Mouse (Mus musculus): Measurements from ENCODE around the gene Tmem43. TPM values are rescaled to one million over a fixed set of nuclear protein-coding genes. Genes with fewer than 3 reads are reported as not detected.

Tmem43 gene
- total RNA-seq, 1 experiment, result 87.5 TPM

DNA sequence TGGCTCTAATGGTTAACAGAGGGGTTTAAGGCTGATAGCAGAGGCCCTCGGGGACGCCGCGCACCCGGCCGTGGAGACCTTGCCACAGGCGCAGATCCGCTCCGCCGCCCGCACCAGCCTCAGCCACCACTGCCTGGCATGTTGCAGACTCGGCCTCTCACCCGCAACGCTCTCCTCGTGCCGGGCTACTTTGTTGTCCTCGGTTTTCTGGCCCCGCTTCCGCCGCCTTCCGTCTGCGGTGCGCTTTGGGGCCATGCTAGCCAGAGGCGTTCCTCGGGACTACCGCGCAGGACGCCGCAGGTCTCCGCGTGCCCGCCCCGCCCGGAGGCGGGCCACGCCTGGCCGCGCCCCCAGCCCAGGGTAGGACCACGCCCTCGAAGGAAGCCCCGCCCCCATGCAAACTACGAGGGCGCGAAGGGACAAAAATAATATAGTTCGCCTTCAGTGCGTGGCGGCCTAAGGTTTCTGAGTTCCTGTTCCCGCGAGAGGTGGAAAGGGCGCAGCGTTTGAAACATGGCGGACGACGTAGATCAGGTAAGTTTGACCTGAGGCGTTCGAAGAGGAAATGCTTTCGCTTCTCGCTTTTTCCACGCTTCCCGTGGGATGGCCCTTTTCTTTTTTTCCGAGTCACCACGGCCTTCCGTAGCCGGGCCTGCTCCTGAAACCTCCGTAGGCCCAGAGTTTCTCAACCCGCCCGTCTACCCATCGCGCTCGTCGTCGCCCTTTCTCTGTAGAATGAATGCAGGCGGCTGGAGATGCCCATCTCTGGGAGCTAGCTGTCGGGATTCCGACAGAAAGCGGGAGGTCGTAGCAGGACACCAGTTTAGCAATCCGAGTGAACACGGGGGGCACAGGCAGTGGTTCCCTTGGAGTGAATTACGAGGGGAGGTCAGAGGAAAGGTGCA lies 42.3 kb downstream of the Tmem43 start, which contains the start of the genes Xpc and Lsm3:
Gene Xpc (minus strand): TSS at position 344 of the 905 bp plus-strand sequence.
Gene Lsm3 (plus strand): TSS at position 384 of the 905 bp plus-strand sequence.
- peak; percentile 76 for TF ChIP-seq HCFC1 (IDR thresholded peaks at IDR 0.05; ENCODE audit: borderline replicate concordance, insufficient read depth, low read length)
- peak; percentile 99 for TF ChIP-seq CHD2 (IDR thresholded peaks at IDR 0.05; ENCODE audit: low read depth, low read length)
- TF ChIP-seq MAFK (IDR thresholded peaks at IDR 0.05; ENCODE audit: insufficient read depth, low read depth, low read length), result no peak
- Histone ChIP-seq H3K36me3 (ENCODE audit: control insufficient read depth, insufficient read depth, low read length, poor library complexity, severe bottlenecking) (peaks cover 16% of the 10 kb centered on the region), H3K27ac (ENCODE audit: insufficient read depth, low read depth, low read length, poor library complexity, severe bottlenecking) (peak within 1 kb of the TSS; percentile 63; the same call in 1 of the 2 replicates), H3K4me3 (ENCODE audit: insufficient read depth in 1 of 2, low read depth in 1 of 2, low read length in 2 of 2, poor library complexity in 1 of 2, severe bottlenecking in 1 of 2) (peak within 1 kb of the TSS; percentile 90 to 94), H3K4me1 (ENCODE audit: control insufficient read depth in 2 of 2, insufficient read depth in 2 of 2, low read length in 2 of 2, poor library complexity in 1 of 2) (peaks cover 2 to 3% of the 10 kb centered on the region in 2 experiments; a peak in 3 of 4 replicates), H3K9ac (ENCODE audit: insufficient read depth, low read depth, low read length, poor library complexity, severe bottlenecking) (peak within 1 kb of the TSS; percentile 99), H3K9me3 (ENCODE audit: control insufficient read depth, insufficient read depth, low read depth, low read length) (no peaks in the 10 kb centered on the region)
- peak; percentile 95 for DNase-seq (ENCODE audit: low read depth, low spot score)
- in situ Hi-C loops (cut with MboI; ENCODE audit: low sequenced_read_pairs in 2 of 2, unreplicated experiment in 2 of 2), result no loop called here

DNA sequence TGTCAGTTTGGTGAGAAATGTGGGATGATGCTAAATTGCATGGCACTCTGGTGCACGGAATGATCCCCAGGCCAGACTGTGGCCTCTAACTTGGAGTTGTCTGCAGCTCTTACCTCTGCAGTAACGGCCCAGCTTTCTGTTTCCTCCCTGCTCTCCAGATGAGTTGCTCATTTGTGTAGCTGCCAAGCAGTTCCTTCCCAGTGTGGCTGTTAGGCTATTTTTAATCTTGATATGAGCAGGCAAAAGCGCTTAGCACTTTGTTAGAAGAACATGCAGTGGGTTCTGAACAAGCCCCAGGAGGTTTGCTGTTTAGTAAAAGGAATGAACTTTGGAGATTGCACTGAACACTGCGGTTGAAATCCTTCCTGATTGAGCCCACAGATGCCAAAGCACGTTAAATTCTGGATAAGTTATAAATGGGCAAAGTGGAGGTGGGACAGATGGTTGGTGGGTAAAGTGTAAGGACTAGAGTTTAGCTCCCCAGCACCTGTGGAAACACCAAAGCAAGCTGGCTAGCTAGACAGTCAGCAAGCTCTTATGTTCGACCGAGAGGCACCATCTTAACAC lies 45.0 kb downstream of the Tmem43 start:
- H3K27ac ChIP-seq (ENCODE audit: insufficient read depth, low read depth, low read length, poor library complexity, severe bottlenecking), result no peak overlapping the region
- in situ Hi-C loops (cut with MboI; ENCODE audit: low sequenced_read_pairs in 2 of 2, unreplicated experiment in 2 of 2), result no loop called here
- no peaks in the 10 kb centered on the region for H3K9me3 ChIP-seq (ENCODE audit: control insufficient read depth, insufficient read depth, low read depth, low read length)
- H3K9ac ChIP-seq (ENCODE audit: insufficient read depth, low read depth, low read length, poor library complexity, severe bottlenecking), result no peak overlapping the region
- peaks cover 37% of the 10 kb centered on the region for H3K36me3 ChIP-seq (ENCODE audit: control insufficient read depth, insufficient read depth, low read length, poor library complexity, severe bottlenecking)
- TF ChIP-seq CHD2 (IDR thresholded peaks at IDR 0.05; ENCODE audit: low read depth, low read length) (no peak), ZC3H11A (IDR thresholded peaks at IDR 0.05; ENCODE audit: borderline replicate concordance, low read depth, low read length) (no peak), HCFC1 (IDR thresholded peaks at IDR 0.05; ENCODE audit: borderline replicate concordance, insufficient read depth, low read length) (no peak), ZNF384 (IDR thresholded peaks at IDR 0.05; ENCODE audit: low read depth, low read length) (no peak), MAFK (IDR thresholded peaks at IDR 0.05; ENCODE audit: insufficient read depth, low read depth, low read length) (no peak)
- H3K4me3 ChIP-seq (ENCODE audit: insufficient read depth in 1 of 2, low read depth in 1 of 2, low read length in 2 of 2, poor library complexity in 1 of 2, severe bottlenecking in 1 of 2), result no peak overlapping the region
- H3K4me1 ChIP-seq (ENCODE audit: control insufficient read depth in 2 of 2, insufficient read depth in 2 of 2, low read length in 2 of 2, poor library complexity in 1 of 2), result peaks cover 2 to 3% of the 10 kb centered on the region in 2 experiments; a peak in 3 of 4 replicates
- no peak for DNase-seq (ENCODE audit: low read depth, low spot score)

DNA sequence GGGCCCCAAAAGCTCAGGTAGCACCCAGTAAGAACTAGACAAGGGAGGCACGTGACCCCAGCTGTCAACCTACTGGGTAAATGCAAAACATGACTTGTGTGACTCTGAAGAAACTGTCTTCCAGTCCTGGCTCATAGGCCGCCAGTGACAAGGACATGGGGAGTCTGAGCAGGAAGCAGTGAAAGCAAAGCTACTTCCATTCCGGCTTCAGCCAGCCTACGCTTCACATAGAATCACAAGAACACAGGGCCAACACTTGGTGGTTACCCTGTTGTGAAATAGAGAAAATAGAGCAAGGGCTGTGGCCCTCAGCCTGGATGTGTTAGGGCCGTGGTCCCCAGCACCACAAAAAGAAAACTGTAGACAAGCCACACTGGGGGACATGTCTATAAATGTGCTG lies 49.3 kb downstream of the Tmem43 start:
- no peak overlapping the region for H3K4me3 ChIP-seq (ENCODE audit: insufficient read depth in 1 of 2, low read depth in 1 of 2, low read length in 2 of 2, poor library complexity in 1 of 2, severe bottlenecking in 1 of 2)
- H3K9me3 ChIP-seq (ENCODE audit: control insufficient read depth, insufficient read depth, low read depth, low read length), result no peaks in the 10 kb centered on the region
- no peak for TF ChIP-seq HCFC1 (IDR thresholded peaks at IDR 0.05; ENCODE audit: borderline replicate concordance, insufficient read depth, low read length)
- no peak for TF ChIP-seq ZNF384 (IDR thresholded peaks at IDR 0.05; ENCODE audit: low read depth, low read length)
- no peak for TF ChIP-seq ZC3H11A (IDR thresholded peaks at IDR 0.05; ENCODE audit: borderline replicate concordance, low read depth, low read length)
- no peak for TF ChIP-seq CHD2 (IDR thresholded peaks at IDR 0.05; ENCODE audit: low read depth, low read length)
- TF ChIP-seq MAFK (IDR thresholded peaks at IDR 0.05; ENCODE audit: insufficient read depth, low read depth, low read length), result no peak
- in situ Hi-C loops (cut with MboI; ENCODE audit: low sequenced_read_pairs in 2 of 2, unreplicated experiment in 2 of 2), result no loop called here
- no peaks in the 10 kb centered on the region for H3K4me1 ChIP-seq (ENCODE audit: control insufficient read depth in 2 of 2, insufficient read depth in 2 of 2, low read length in 2 of 2, poor library complexity in 1 of 2)
- H3K27ac ChIP-seq (ENCODE audit: insufficient read depth, low read depth, low read length, poor library complexity, severe bottlenecking), result no peak overlapping the region
- DNase-seq (ENCODE audit: low read depth, low spot score), result no peak
- H3K36me3 ChIP-seq (ENCODE audit: control insufficient read depth, insufficient read depth, low read length, poor library complexity, severe bottlenecking), result peaks cover 41% of the 10 kb centered on the region
- H3K9ac ChIP-seq (ENCODE audit: insufficient read depth, low read depth, low read length, poor library complexity, severe bottlenecking), result no peak overlapping the region

DNA sequence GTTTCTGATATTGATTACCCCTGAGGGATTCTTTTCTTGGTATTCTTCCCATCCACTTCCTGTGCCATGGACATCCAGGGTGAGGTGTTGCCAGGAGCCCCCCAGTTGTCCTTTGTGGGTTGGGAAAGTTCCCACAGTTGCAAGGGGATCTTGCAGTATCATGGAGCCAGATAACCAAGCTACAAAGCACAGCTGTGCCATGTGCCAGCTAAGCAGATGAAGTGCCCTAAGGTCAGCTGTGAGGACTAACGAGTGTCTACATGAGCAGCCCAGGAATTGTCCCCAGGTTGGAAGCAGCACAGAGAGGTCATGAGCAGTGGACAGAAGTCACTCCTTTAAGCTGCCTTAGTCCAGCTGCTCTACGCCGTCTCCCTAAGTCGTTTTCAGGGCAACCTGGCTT lies 52.0 kb downstream of the Tmem43 start:
- Histone ChIP-seq H3K4me1 (ENCODE audit: control insufficient read depth in 2 of 2, insufficient read depth in 2 of 2, low read length in 2 of 2, poor library complexity in 1 of 2) (peaks cover 0 to 2% of the 10 kb centered on the region in 2 experiments; a peak in 1 of 4 replicates), H3K9ac (ENCODE audit: insufficient read depth, low read depth, low read length, poor library complexity, severe bottlenecking) (no peak overlapping the region), H3K4me3 (ENCODE audit: insufficient read depth in 1 of 2, low read depth in 1 of 2, low read length in 2 of 2, poor library complexity in 1 of 2, severe bottlenecking in 1 of 2) (no peak overlapping the region), H3K27ac (ENCODE audit: insufficient read depth, low read depth, low read length, poor library complexity, severe bottlenecking) (no peak overlapping the region), H3K36me3 (ENCODE audit: control insufficient read depth, insufficient read depth, low read length, poor library complexity, severe bottlenecking) (peaks cover 30% of the 10 kb centered on the region), H3K9me3 (ENCODE audit: control insufficient read depth, insufficient read depth, low read depth, low read length) (no peaks in the 10 kb centered on the region)
- DNase-seq (ENCODE audit: low read depth, low spot score), result no peak
- no peak for TF ChIP-seq CHD2 (IDR thresholded peaks at IDR 0.05; ENCODE audit: low read depth, low read length)
- no peak for TF ChIP-seq ZC3H11A (IDR thresholded peaks at IDR 0.05; ENCODE audit: borderline replicate concordance, low read depth, low read length)
- no peak for TF ChIP-seq MAFK (IDR thresholded peaks at IDR 0.05; ENCODE audit: insufficient read depth, low read depth, low read length)
- TF ChIP-seq HCFC1 (IDR thresholded peaks at IDR 0.05; ENCODE audit: borderline replicate concordance, insufficient read depth, low read length), result no peak
- TF ChIP-seq ZNF384 (IDR thresholded peaks at IDR 0.05; ENCODE audit: low read depth, low read length), result no peak
- in situ Hi-C loops (cut with MboI; ENCODE audit: low sequenced_read_pairs in 2 of 2, unreplicated experiment in 2 of 2), result no loop called here

Data from ES-E14 (cell line).